Mouse (Mus musculus) neutrophil, adult 5-6 weeks (primary cell): ENCODE measurements around the gene Sgsm2. TPM values are rescaled to one million over a fixed set of nuclear protein-coding genes. Genes with fewer than 3 reads are reported as not detected.

Source experiments
- ATAC-seq: fragments of 151-379, 151-347 bp; 2 replicates; pipeline ENCODE4 v1.8.0; 2017; ENCODE audit warnings: mild to moderate bottlenecking, moderate TSS enrichment; ENCODE audit not compliant: insufficient number of reproducible peaks, poor library complexity, low FRiP score, severe bottlenecking; ENCODE audit errors: extremely low read depth
- total RNA-seq: library from RNA; stranded (forward); fragments of 200-1000 nt; gene quantifications from 2 replicates; pipeline ENCODE4 v1.2.3, GENCODE M21; 2017

The Sgsm2 gene
- total RNA-seq, 1 experiment from 2014 or later, result 2.9 TPM

GRCm38 (mm10) chr11:74847919-74848521, 48.8 kb downstream of the Sgsm2 start:
- peak; percentile 57 for ATAC-seq

DNA sequence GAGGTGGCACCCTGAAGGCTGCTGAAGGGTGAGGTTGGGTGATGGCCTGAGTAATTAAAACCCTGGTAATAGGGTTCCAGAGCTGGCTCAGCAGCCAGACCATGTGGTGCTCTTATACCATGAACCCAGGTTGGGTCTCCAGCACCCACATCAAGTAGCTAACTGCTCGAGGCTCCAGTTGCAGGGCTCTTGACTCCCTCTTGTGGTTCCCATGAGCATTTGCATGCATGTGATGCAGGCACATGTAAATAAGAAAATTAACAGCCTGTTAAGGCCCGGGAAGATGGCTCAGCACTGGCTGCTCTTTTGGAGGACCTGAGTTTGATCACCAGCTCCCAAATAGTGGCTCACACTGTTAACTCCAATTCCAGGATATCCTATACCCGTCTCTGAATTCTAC, 51.1 kb downstream of the Sgsm2 start:
- no peak for ATAC-seq

GRCm38 (mm10) chr11:74843761-74844160, 53.1 kb downstream of the Sgsm2 start:
- no peak for ATAC-seq

GRCm38 (mm10) chr11:74843435-74843714, 53.5 kb downstream of the Sgsm2 start:
- no peak for ATAC-seq

DNA sequence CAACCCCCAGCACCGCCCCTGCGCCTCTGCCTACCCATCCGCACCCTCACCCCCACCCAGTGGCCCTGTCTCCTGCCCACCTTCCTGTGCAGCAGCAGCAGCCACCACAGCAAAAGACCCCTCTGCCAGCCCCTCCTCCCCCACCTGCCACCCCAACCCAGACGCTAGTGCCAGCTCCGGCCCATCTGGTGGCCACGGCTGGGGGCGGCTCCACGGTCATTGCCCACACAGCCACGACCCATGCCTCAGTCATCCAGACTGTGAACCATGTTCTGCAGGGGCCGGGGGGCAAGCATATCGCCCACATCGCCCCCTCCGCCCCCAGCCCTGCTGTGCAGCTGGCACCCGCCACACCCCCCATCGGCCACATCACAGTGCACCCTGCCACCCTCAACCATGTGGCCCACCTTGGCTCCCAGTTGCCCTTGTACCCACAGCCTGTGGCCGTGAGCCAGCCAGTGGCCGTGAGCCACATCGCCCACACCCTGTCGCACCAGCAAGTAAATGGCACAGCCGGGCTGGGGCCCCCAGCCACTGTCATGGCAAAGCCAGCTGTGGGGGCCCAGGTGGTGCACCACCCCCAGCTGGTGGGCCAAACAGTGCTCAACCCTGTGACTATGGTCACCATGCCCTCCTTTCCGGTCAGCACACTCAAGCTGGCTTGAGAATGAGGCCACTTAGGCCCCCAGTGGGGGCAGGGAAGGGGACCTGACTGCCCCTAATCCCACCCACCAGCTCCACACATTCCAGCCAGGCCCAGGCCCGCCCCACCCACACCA, 54.0 kb downstream of the Sgsm2 start:
- ATAC-seq, result no peak

GRCm38 (mm10) chr11:74842045-74842444, 54.8 kb downstream of the Sgsm2 start:
- no peak for ATAC-seq

GRCm38 (mm10) chr11:74841366-74841765, 55.5 kb downstream of the Sgsm2 start:
- no peak for ATAC-seq

DNA sequence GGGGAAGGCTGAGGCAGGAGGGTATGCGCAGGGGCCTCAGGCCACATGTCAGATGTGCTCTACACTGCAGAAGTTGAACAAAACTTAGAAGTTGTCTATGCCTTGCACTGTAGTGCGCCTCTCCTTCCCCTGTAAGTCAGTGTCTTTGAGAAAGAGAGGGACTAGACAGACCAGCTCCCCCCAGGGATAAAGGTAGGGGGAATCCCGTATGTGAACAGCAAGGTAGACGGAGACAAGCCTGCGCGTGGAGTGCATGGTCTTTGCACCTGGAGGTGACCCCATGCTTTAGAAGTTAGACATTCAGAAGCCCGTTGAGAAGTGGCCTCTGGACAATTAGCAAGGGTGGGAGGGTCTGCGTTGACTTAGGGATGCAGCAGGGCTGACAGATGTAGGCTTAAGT, 56.1 kb downstream of the Sgsm2 start:
- ATAC-seq, result no peak

DNA sequence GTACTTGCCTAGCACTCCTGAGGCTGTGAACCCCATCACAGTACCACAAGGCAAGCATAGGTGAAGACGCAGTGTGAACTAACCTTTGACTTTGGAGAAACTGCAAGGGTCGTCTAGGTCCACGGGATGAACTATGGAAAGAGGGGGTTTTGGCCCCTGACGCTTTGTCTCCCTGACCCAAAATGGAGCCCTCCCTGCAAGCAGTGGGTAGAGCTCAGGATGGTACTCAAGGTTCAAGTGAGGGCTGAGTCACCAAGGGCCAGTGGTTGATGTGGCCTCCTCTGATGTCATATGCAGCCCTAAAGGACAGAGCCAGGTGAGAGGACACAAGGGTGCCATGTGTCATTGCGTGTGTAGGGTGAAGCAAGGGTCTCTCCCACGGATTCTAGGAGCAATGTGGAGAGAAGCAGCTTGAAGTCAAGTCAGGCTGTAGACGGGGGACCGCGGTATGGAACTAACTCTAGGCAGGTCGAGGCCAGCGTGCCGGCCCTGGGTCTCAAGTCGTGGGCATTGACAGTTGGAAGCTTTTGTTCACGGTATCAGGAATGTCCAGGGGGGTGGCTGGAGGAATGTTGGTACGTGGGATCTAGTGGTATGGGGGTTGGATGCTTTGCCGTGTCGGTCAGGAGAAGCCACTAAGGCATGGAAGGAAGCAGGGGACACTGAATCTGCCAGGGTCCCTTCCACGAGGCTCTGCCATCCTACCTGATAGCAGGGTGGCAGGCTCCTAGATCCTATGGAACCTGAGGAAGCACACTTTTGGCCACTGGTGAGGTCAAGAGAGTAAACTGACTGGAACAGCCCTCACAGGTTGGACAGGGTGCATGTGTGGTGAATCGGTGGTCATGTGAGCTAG, 56.8 kb downstream of the Sgsm2 start:
- ATAC-seq, result no peak

- 0 out of 2 replicates have a peak, but pooled peaks have one; percentile 5 for ATAC-seq
These were observed 57.9 kb downstream of the Sgsm2 start for GRCm38 (mm10) chr11:74838971-74839370.

- ATAC-seq, result peak; percentile 63
These were observed 58.4 kb downstream of the Sgsm2 start for GRCm38 (mm10) chr11:74838441-74838840.

DNA sequence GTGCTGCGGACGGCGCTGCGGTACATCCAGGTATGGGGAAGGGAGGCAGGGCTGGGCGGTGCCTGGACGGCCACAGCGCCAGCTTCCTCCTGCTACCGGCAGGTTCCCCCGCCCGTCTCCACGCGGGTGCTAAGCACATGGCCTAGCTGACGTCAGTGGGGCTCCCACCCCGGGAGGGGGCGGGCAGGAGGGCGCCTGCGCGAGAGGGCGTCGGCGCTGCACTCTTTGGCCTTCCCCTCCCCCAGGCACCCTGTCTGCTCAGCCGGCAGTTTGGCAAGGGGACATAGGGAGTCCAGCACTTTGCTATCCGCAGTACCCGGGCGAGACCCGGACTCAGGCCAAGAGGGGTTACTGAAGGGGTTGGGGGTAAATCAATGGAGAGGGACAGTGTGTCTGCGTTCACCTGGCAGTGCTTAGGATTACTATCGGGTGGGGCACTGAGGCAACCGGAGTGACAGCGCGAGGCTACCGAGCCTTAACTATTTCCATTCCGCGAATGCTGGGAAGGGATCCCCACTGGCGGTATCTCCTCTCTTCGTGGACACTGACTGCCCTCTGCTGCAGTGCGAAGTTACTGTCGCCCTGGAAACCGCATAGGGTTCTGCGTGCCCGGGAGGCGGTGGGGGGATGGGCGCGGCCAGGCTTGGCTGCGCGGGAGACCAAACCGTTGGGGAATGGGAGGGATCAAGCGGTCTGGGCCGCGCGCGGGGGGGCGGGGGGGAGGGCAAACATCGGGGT, 59.0 kb downstream of the Sgsm2 start:
- ATAC-seq, result peak; percentile 70

- no peak for ATAC-seq
These were observed 59.7 kb downstream of the Sgsm2 start for GRCm38 (mm10) chr11:74837056-74837693.

DNA sequence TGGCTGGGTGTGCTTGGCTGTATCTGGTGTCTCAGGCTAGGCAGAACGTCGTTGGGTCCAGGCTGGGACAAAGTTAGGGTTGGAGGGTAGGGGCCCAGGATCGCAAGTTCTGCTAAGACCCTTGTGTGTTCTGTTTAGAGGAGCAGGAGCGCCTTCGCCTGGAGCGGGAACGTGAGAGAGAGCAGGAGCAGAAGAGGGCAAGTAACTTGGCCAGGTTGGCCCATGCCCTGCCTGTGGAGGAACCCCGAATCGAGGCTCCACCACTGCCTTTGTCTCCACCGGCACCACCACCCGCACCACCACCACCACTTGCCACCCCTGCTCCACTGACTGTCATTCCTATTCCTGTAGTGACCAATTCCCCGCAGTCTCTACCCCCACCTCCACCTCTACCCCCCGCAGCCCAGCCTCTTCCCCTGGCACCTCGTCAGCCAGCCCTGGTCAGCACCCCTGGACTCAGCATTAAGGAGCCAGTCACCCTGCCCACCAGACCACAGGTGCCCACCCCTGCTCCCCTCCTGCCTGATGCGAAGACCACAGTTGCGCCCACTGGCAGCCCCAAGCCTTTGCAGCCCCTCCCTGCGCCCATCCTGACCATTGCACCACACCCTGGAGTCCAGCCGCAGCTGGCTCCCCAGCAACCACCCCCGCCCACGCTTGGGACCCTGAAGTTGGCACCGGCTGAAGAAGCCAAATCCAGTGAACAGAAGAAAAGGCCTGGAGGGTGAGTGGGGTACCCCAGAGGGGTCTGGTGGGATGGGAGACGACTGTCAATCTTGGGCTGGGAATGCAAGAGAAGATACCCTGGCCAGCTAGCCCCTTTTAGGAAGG, 60.4 kb downstream of the Sgsm2 start:
- ATAC-seq, result no peak

- no peak for ATAC-seq
These were observed 61.2 kb downstream of the Sgsm2 start for GRCm38 (mm10) chr11:74835593-74836224.

DNA sequence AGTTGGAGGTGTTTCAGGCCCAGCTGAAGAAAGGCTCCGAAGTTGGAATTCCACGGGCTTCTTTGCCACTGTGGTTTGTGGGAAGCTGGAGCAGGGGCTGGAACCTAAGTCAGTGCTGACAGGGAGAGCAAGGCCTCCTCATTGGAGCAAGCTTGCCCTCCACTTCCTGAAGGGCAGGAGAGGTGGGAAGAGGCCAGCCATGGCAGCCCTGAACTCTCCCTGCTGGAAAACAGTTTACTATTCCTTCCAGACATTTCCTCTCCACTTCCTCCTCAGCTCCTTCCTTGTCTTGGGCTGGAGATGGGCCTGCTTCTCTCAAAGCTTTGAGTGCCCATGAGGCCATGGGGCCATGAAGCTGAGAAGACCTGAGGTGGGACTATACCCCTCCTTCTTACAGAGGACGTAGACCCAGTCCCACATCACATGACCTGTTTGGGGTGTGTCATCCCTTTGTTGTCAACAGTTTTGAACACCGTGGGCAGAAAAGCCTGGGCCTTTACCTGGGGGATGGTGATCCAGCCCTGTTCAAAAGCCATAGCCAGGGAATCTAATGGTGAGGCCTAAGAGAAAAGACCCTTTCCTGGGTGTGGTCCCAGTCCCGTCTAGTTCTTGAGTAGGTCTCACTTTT, 62.1 kb downstream of the Sgsm2 start:
- no peak for ATAC-seq

- ATAC-seq, result no peak
These were observed 62.6 kb downstream of the Sgsm2 start for GRCm38 (mm10) chr11:74834359-74834638.
